Mouse (Mus musculus) limb, embryonic 15.5 days (tissue): ENCODE measurements around the gene Rnf17. TPM values are rescaled to one million over a fixed set of nuclear protein-coding genes. Genes with fewer than 3 reads are reported as not detected.

ENCODE experiments used
- polyA plus RNA-seq: library from polyadenylated mRNA; unstranded; fragments of >200 nt; fragmentation: Nextera tagmentation; extraction: Ambion mirVana; gene quantifications from 2 replicates; pipeline ENCODE4 v1.2.1, GENCODE M21; 2015

Gene Rnf17
- polyA plus RNA-seq, 1 experiment from 2014 or later, result 0.83 TPM

Other genes starting within 250 kb of the Rnf17 start
- gene Gzmg, start 243.0 kb upstream of the Rnf17 start, polyA plus RNA-seq, result not detected in 2 replicates
- not detected in 2 replicates for gene Gzmn, start 228.0 kb upstream of the Rnf17 start, polyA plus RNA-seq
- gene Gzmf, start 191.2 kb upstream of the Rnf17 start, polyA plus RNA-seq, result not detected in 2 replicates
- 0.28 and 0.34 TPM in 2 replicates for gene Gzmc, start 167.9 kb upstream of the Rnf17 start, polyA plus RNA-seq
- 0.79 and 0.83 TPM in 2 replicates for gene Gzmb, start 140.3 kb upstream of the Rnf17 start, polyA plus RNA-seq
- gene Atp12a, start 37.5 kb upstream of the Rnf17 start, polyA plus RNA-seq, result 1.2 and 2.3 TPM in 2 replicates
- gene Cenpj, start 172.8 kb downstream of the Rnf17 start, polyA plus RNA-seq, result 7.6 and 7.9 TPM in 2 replicates
- 3.6 and 4.8 TPM in 2 replicates for gene Parp4, start 173.0 kb downstream of the Rnf17 start, polyA plus RNA-seq